Mouse (Mus musculus): ENCODE data around the gene Katnal1. TPM values are rescaled to one million over a fixed set of nuclear protein-coding genes. Genes with fewer than 3 reads are reported as not detected.
A peak's percentile ranks its signal among the peaks of the same experiment; 100 is the strongest.

The Katnal1 gene
- total and polyA plus RNA-seq, 3 experiments, result 2.8 to 7.0 (median 3.2) TPM

DNA sequence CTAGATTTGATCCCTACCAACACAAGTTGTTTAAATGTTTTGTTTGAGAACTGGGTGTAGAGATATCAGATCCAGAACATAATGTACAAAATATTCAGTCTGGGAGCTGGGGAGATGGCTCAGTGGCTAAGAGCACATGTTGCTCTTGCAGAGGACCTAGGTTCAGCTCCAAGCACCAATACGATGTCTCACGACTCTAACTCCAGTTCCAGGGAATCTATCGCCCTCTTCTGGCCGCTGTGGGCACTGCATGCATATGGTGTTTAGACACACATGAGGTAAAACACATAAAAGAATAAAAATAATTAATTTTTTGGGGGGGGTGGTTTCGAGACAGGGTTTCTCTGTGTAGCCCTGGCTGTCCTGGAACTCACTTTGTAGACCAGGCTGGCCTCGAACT is 23.3 kb upstream of the Katnal1 start:
- DNase-seq (ENCODE audit: extremely low read depth), result no peak
- TF ChIP-seq USF2 (conservative IDR thresholded peaks at IDR 0.05; ENCODE audit: low read depth, low read length), result no peak
- TF ChIP-seq IRF4 (IDR thresholded peaks at IDR 0.05; ENCODE audit: low read depth, low read length), result no peak
- no peak for TF ChIP-seq EP300 (IDR thresholded peaks at IDR 0.05; ENCODE audit: low read length)
- peak; percentile 36 for TF ChIP-seq SMC3 (IDR thresholded peaks at IDR 0.05; ENCODE audit: low read depth, low read length)
- TF ChIP-seq ZKSCAN1 (IDR thresholded peaks at IDR 0.05; ENCODE audit: borderline replicate concordance, low read depth, low read length), result no peak
- no peak for TF ChIP-seq E2F4 (IDR thresholded peaks at IDR 0.05; ENCODE audit: insufficient replicate concordance, low read depth, low read length)
- TF ChIP-seq JUN (IDR thresholded peaks at IDR 0.05; ENCODE audit: insufficient read depth, low read depth, low read length), result no peak
- no peak for TF ChIP-seq MAX (IDR thresholded peaks at IDR 0.05; ENCODE audit: low read length)
- no peak for TF ChIP-seq USF1 (IDR thresholded peaks at IDR 0.05; ENCODE audit: low read depth, low read length)
- TF ChIP-seq MXI1 (IDR thresholded peaks at IDR 0.05; ENCODE audit: low read depth, low read length), result no peak
- no peak for TF ChIP-seq POLR2AphosphoS2 (IDR thresholded peaks at IDR 0.05; ENCODE audit: low read depth, low read length)
- peak; percentile 41 to 58; a peak in 3 of 4 replicates for TF ChIP-seq CTCF (conservative IDR thresholded peaks at IDR 0.05 in 1 of 2, IDR thresholded peaks at IDR 0.05 in 1 of 2; ENCODE audit: low read depth in 2 of 2, low read length in 2 of 2)
- no peak for TF ChIP-seq HCFC1 (IDR thresholded peaks at IDR 0.05; ENCODE audit: low read depth, low read length)
- TF ChIP-seq RAD21 (IDR thresholded peaks at IDR 0.05; ENCODE audit: low read depth, low read length), result peak; percentile 31
- no peak for TF ChIP-seq PAX5 (IDR thresholded peaks at IDR 0.05; ENCODE audit: low read length)
- no peak for TF ChIP-seq JUND (conservative IDR thresholded peaks at IDR 0.05; ENCODE audit: low read depth, low read length)
- no peak for TF ChIP-seq MEF2A (IDR thresholded peaks at IDR 0.05; ENCODE audit: borderline replicate concordance, low read depth, low read length)
- no peak overlapping the region for H3K4me3 ChIP-seq (replicated peaks in 1 of 3; ENCODE audit: low read depth in 2 of 3, low read length in 2 of 3, poor library complexity in 1 of 3)
- in situ Hi-C loops (cut with MboI; ENCODE audit: low pct_ligation_motif_present, low pct_unique_long_range_greater_than_20kb, low sequenced_read_pairs), result loop anchor here (10.0 kb wide), 1 partner anchor 138 kb away; no protein-coding TSS in a partner anchor
- H3K4me2 ChIP-seq (ENCODE audit: insufficient read depth, low read depth, poor library complexity, severe bottlenecking), result no peak overlapping the region
- no peak overlapping the region for H3K9ac ChIP-seq (ENCODE audit: insufficient read depth, low read depth)
- peaks cover 8 to 16% of the 10 kb centered on the region in 2 experiments for H3K4me1 ChIP-seq (ENCODE audit: control insufficient read depth in 1 of 2, insufficient read depth in 2 of 2)
- H3K36me3 ChIP-seq (replicated peaks in 1 of 2; ENCODE audit: control insufficient read depth in 1 of 2, insufficient read depth in 1 of 2, low read length in 1 of 2), result no peaks in the 10 kb centered on the region
- H3K27ac ChIP-seq (ENCODE audit: insufficient read depth, low read depth), result no peak overlapping the region
- H3K27me3 ChIP-seq (replicated peaks), result no peaks in the 10 kb centered on the region
- peaks cover 4% of the 10 kb centered on the region for H3K9me3 ChIP-seq (replicated peaks; ENCODE audit: low read length)
- dilution Hi-C loops (cut with MboI; ENCODE audit: extremely low pct_ligation_motif_present, extremely low pct_unique_long_range_greater_than_20kb, low sequenced_read_pairs), result no loop called here
- no peaks in the 10 kb centered on the region for H3K79me2 ChIP-seq (replicated peaks; ENCODE audit: control insufficient read depth, extremely low read depth, insufficient read depth, poor library complexity, severe bottlenecking)

DNA sequence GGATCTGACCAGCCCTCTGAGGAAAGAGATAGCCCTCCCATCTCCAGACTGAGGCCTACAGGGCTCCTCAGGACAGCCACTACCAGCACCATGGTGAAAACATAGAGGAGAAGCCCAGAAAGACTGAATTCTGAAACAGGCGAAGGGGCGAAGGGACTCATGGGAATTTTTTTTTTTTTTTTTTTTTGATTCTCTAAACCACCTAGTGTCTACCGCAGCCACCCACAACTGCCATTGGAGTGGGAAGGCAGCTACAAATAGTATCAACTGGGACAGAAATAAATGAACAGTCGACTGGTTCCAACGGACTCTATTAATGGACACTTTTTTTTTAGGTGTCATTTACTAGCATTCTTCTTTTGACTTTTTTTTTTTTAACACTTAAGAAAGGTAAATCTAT is 22.2 kb upstream of the Katnal1 start:
- in situ Hi-C loops (cut with MboI; ENCODE audit: low pct_ligation_motif_present, low pct_unique_long_range_greater_than_20kb, low sequenced_read_pairs), result loop anchor here (10.0 kb wide), 1 partner anchor 137 kb away; no protein-coding TSS in a partner anchor
- no peaks in the 10 kb centered on the region for H3K36me3 ChIP-seq (replicated peaks in 1 of 2; ENCODE audit: control insufficient read depth in 1 of 2, insufficient read depth in 1 of 2, low read length in 1 of 2)
- H3K27ac ChIP-seq (ENCODE audit: insufficient read depth, low read depth), result no peak overlapping the region
- H3K4me3 ChIP-seq (replicated peaks in 1 of 3; ENCODE audit: low read depth in 2 of 3, low read length in 2 of 3, poor library complexity in 1 of 3), result no peak overlapping the region
- no peaks in the 10 kb centered on the region for H3K79me2 ChIP-seq (replicated peaks; ENCODE audit: control insufficient read depth, extremely low read depth, insufficient read depth, poor library complexity, severe bottlenecking)
- dilution Hi-C loops (cut with MboI; ENCODE audit: extremely low pct_ligation_motif_present, extremely low pct_unique_long_range_greater_than_20kb, low sequenced_read_pairs), result no loop called here
- H3K9ac ChIP-seq (ENCODE audit: insufficient read depth, low read depth), result no peak overlapping the region
- H3K4me2 ChIP-seq (ENCODE audit: insufficient read depth, low read depth, poor library complexity, severe bottlenecking), result no peak overlapping the region
- no peak for TF ChIP-seq HCFC1 (IDR thresholded peaks at IDR 0.05; ENCODE audit: low read depth, low read length)
- peak; percentile 82 for TF ChIP-seq ZNF384 (IDR thresholded peaks at IDR 0.05; ENCODE audit: low read depth, low read length)
- peaks cover 9% of the 10 kb centered on the region for H3K9me3 ChIP-seq (replicated peaks; ENCODE audit: low read length)
- no peak for DNase-seq (ENCODE audit: extremely low read depth)
- H3K4me1 ChIP-seq (ENCODE audit: control insufficient read depth in 1 of 2, insufficient read depth in 2 of 2), result peaks cover 8 to 19% of the 10 kb centered on the region in 2 experiments
- no peaks in the 10 kb centered on the region for H3K27me3 ChIP-seq (replicated peaks)
